Mouse (Mus musculus) liver, postnatal 0 days (tissue): ENCODE results near the gene Lifr.

Experiments used
- CTCF ChIP-seq: sonication (generic); IDR thresholded peaks from 2 replicates; pipeline ENCODE4 v1.5.1; 2016; ENCODE audit warnings: antibody characterized with exemption, low read depth
- EP300 ChIP-seq: IDR thresholded peaks from 2 replicates; pipeline ENCODE4 v1.6.1; 2016; ENCODE audit warnings: antibody characterized with exemption, low read depth, mild to moderate bottlenecking

- TF ChIP-seq CTCF, result no peak
- peak; percentile 28; the same call in 1 of the 2 replicates for TF ChIP-seq EP300
Observed at GRCm38 (mm10) chr15:7203606-7204330, 113.4 kb downstream of the Lifr start.
